Mouse (Mus musculus): ENCODE measurements around the gene Vasp. TPM values are rescaled to one million over a fixed set of nuclear protein-coding genes. Genes with fewer than 3 reads are reported as not detected.

The Vasp gene
- polyA plus RNA-seq, 1 experiment, result 75.7 TPM

DNA sequence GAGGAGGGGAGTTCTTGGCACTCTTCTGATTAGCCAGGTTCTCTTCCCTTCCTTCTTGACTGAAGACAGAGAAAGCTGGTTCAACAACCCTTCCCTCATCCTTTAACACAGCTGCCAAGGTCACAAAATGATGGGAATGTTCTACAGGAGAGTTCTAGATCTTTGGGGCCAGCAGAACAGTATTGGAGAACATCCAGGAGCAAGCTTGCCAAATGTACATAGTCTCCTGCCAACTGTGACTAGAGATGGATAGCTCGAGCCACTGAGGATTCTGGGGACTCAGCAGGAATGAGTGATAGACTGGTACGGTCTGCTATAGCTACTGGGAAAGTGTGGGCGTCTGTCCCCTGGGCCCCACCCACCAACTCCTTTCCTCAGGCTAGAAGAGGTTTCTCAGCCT, 13.3 kb downstream of the Vasp start:
- Histone ChIP-seq H3K36me3 (ENCODE audit: control insufficient read depth, insufficient read depth, low read length, poor library complexity, severe bottlenecking) (peaks cover 33% of the 10 kb centered on the region), H3K9me3 (replicated peaks; ENCODE audit: control insufficient read depth, insufficient read depth, low read length, poor library complexity, severe bottlenecking) (no peaks in the 10 kb centered on the region), H3K4me3 (ENCODE audit: low read depth, low read length) (no peak overlapping the region), H3K27ac (ENCODE audit: insufficient read depth, low read length) (peak overlapping the region; percentile 73), H3K4me1 (ENCODE audit: control insufficient read depth, insufficient read depth, low read length) (no peaks in the 10 kb centered on the region), H3K27me3 (ENCODE audit: control insufficient read depth, insufficient read depth, low read length, poor library complexity, severe bottlenecking) (no peaks in the 10 kb centered on the region), H3K9ac (ENCODE audit: low read depth, poor library complexity, severe bottlenecking) (no peak overlapping the region)
- no peak for TF ChIP-seq EP300 (IDR thresholded peaks at IDR 0.05; ENCODE audit: insufficient read depth, low read depth, low read length)
- TF ChIP-seq CTCF (IDR thresholded peaks at IDR 0.05; ENCODE audit: low read depth, low read length), result no peak
- TF ChIP-seq POLR2A (IDR thresholded peaks at IDR 0.05; ENCODE audit: insufficient read depth, low read length), result no peak

DNA sequence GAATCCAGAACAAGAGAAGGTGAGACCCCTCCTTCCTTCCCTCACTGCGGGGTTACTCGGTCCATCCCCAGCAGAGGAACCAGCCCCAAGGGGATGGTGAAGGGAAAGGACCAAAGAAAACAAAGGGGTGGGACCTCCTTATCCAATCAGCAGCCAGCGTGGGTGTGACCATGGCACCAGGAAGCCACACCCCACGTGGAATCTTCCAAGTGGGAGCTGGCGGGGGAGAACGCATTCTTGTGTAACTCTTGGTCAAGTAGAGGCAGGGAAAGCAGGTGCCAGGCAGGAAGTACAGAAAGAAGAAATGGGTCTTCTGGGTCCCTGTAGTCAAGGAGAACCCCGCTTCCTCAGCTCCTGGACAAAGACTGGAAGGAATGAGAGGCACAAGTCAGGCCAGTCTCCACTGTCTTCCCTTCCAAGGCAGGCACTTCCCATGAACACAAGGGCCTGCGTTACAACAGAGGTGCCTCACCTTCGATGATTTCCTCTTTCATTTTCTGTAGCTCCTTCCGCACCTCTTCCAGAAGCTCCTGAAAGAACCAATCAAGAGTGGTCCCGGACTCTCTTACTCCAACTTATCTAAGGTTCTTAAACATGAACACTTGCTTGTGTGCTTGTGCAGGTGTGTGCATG, 14.1 kb downstream of the Vasp start:
- Histone ChIP-seq H3K36me3 (ENCODE audit: control insufficient read depth, insufficient read depth, low read length, poor library complexity, severe bottlenecking) (peaks cover 28% of the 10 kb centered on the region), H3K27me3 (ENCODE audit: control insufficient read depth, insufficient read depth, low read length, poor library complexity, severe bottlenecking) (no peaks in the 10 kb centered on the region), H3K9me3 (replicated peaks; ENCODE audit: control insufficient read depth, insufficient read depth, low read length, poor library complexity, severe bottlenecking) (no peaks in the 10 kb centered on the region), H3K4me1 (ENCODE audit: control insufficient read depth, insufficient read depth, low read length) (no peaks in the 10 kb centered on the region), H3K27ac (ENCODE audit: insufficient read depth, low read length) (peak overlapping the region; percentile 73), H3K9ac (ENCODE audit: low read depth, poor library complexity, severe bottlenecking) (no peak overlapping the region; the same call in 1 of the 2 replicates), H3K4me3 (ENCODE audit: low read depth, low read length) (peak overlapping the region; percentile 29)
- TF ChIP-seq EP300 (IDR thresholded peaks at IDR 0.05; ENCODE audit: insufficient read depth, low read depth, low read length) (0 out of 2 replicates have a peak, but pooled peaks have one; percentile 32), POLR2A (IDR thresholded peaks at IDR 0.05; ENCODE audit: insufficient read depth, low read length) (no peak), CTCF (IDR thresholded peaks at IDR 0.05; ENCODE audit: low read depth, low read length) (no peak)

DNA sequence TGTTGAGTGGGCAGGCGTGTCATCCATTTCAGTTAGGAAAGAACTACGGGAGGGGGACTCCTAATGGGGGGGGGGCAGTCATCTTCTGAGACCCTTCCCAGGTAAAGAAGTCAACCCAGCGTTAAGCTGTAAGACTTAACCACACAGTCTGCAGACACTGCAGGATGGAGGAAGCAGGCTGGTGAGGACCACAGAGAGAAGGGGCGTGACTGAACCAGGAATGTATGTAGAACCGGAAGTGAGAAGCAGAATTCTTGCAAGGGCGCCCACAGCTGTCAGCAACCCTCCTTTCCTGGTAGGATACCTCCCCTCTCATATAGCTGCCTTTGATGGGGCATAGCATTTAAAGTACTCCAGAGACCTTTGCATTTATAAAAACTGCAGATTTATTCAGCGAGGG, 15.1 kb downstream of the Vasp start:
- Histone ChIP-seq H3K9ac (ENCODE audit: low read depth, poor library complexity, severe bottlenecking) (no peak overlapping the region), H3K27me3 (ENCODE audit: control insufficient read depth, insufficient read depth, low read length, poor library complexity, severe bottlenecking) (no peaks in the 10 kb centered on the region), H3K36me3 (ENCODE audit: control insufficient read depth, insufficient read depth, low read length, poor library complexity, severe bottlenecking) (peaks cover 24% of the 10 kb centered on the region), H3K4me1 (ENCODE audit: control insufficient read depth, insufficient read depth, low read length) (no peaks in the 10 kb centered on the region), H3K4me3 (ENCODE audit: low read depth, low read length) (no peak overlapping the region), H3K9me3 (replicated peaks; ENCODE audit: control insufficient read depth, insufficient read depth, low read length, poor library complexity, severe bottlenecking) (no peaks in the 10 kb centered on the region), H3K27ac (ENCODE audit: insufficient read depth, low read length) (no peak overlapping the region)
- TF ChIP-seq POLR2A (IDR thresholded peaks at IDR 0.05; ENCODE audit: insufficient read depth, low read length) (no peak), CTCF (IDR thresholded peaks at IDR 0.05; ENCODE audit: low read depth, low read length) (no peak), EP300 (IDR thresholded peaks at IDR 0.05; ENCODE audit: insufficient read depth, low read depth, low read length) (no peak)

DNA sequence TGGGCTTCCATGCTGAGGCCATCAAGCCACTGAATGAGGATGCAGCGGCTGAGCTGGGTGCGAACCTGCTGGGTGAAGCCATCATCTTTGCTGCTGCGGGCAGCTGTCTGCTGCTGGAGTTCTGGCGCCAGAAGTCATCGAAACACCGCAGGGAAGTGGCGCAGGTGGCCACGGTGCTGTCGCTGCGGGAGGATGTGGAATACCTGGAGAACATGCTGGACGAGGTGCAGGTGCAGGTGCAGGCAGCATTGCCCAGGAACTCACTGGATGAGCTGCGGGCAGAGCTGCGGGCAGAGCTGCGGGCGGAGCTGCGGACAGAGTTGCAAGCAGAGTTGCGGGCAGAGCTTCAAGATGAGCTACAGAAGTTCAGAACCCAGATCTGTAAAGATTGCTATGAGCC, 16.2 kb downstream of the Vasp start:
- H3K9ac ChIP-seq (ENCODE audit: low read depth, poor library complexity, severe bottlenecking), result no peak overlapping the region
- peaks cover 20% of the 10 kb centered on the region for H3K36me3 ChIP-seq (ENCODE audit: control insufficient read depth, insufficient read depth, low read length, poor library complexity, severe bottlenecking)
- peak overlapping the region; percentile 40 for H3K4me3 ChIP-seq (ENCODE audit: low read depth, low read length)
- no peak for TF ChIP-seq CTCF (IDR thresholded peaks at IDR 0.05; ENCODE audit: low read depth, low read length)
- TF ChIP-seq POLR2A (IDR thresholded peaks at IDR 0.05; ENCODE audit: insufficient read depth, low read length), result no peak
- no peak for TF ChIP-seq EP300 (IDR thresholded peaks at IDR 0.05; ENCODE audit: insufficient read depth, low read depth, low read length)
- H3K27me3 ChIP-seq (ENCODE audit: control insufficient read depth, insufficient read depth, low read length, poor library complexity, severe bottlenecking), result no peaks in the 10 kb centered on the region
- no peaks in the 10 kb centered on the region for H3K4me1 ChIP-seq (ENCODE audit: control insufficient read depth, insufficient read depth, low read length)
- H3K27ac ChIP-seq (ENCODE audit: insufficient read depth, low read length), result no peak overlapping the region
- H3K9me3 ChIP-seq (replicated peaks; ENCODE audit: control insufficient read depth, insufficient read depth, low read length, poor library complexity, severe bottlenecking), result no peaks in the 10 kb centered on the region

DNA sequence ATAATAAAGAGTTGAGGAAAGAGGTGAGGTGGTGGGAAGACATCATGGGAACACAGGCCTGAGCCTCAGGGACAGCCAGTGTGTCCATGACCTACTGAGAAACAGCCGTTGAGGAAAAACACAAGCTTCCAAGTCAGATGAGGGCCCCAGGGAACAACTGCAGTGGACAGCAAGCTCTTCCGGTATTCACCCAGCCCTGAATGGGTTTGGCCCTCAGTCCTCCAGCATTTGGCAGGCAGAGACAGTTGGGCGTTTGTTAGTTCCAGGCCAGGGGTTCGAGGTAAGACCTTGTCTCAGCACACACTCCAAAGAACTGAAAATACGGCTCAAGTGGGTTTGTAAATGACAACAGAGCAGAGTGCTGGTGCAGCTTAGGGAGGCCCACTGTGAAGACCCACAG, 18.2 kb downstream of the Vasp start:
- Histone ChIP-seq H3K4me3 (ENCODE audit: low read depth, low read length) (no peak overlapping the region), H3K36me3 (ENCODE audit: control insufficient read depth, insufficient read depth, low read length, poor library complexity, severe bottlenecking) (peaks cover 4% of the 10 kb centered on the region), H3K27ac (ENCODE audit: insufficient read depth, low read length) (no peak overlapping the region), H3K4me1 (ENCODE audit: control insufficient read depth, insufficient read depth, low read length) (no peaks in the 10 kb centered on the region), H3K9ac (ENCODE audit: low read depth, poor library complexity, severe bottlenecking) (no peak overlapping the region), H3K27me3 (ENCODE audit: control insufficient read depth, insufficient read depth, low read length, poor library complexity, severe bottlenecking) (no peaks in the 10 kb centered on the region), H3K9me3 (replicated peaks; ENCODE audit: control insufficient read depth, insufficient read depth, low read length, poor library complexity, severe bottlenecking) (no peaks in the 10 kb centered on the region)
- TF ChIP-seq POLR2A (IDR thresholded peaks at IDR 0.05; ENCODE audit: insufficient read depth, low read length), result no peak
- no peak for TF ChIP-seq CTCF (IDR thresholded peaks at IDR 0.05; ENCODE audit: low read depth, low read length)
- TF ChIP-seq EP300 (IDR thresholded peaks at IDR 0.05; ENCODE audit: insufficient read depth, low read depth, low read length), result no peak

- Histone ChIP-seq H3K36me3 (ENCODE audit: control insufficient read depth, insufficient read depth, low read length, poor library complexity, severe bottlenecking) (no peaks in the 10 kb centered on the region), H3K27ac (ENCODE audit: insufficient read depth, low read length) (no peak overlapping the region), H3K9me3 (replicated peaks; ENCODE audit: control insufficient read depth, insufficient read depth, low read length, poor library complexity, severe bottlenecking) (no peaks in the 10 kb centered on the region), H3K4me1 (ENCODE audit: control insufficient read depth, insufficient read depth, low read length) (no peaks in the 10 kb centered on the region), H3K9ac (ENCODE audit: low read depth, poor library complexity, severe bottlenecking) (no peak overlapping the region), H3K27me3 (ENCODE audit: control insufficient read depth, insufficient read depth, low read length, poor library complexity, severe bottlenecking) (no peaks in the 10 kb centered on the region), H3K4me3 (ENCODE audit: low read depth, low read length) (no peak overlapping the region)
- TF ChIP-seq CTCF (IDR thresholded peaks at IDR 0.05; ENCODE audit: low read depth, low read length) (no peak), EP300 (IDR thresholded peaks at IDR 0.05; ENCODE audit: insufficient read depth, low read depth, low read length) (no peak), POLR2A (IDR thresholded peaks at IDR 0.05; ENCODE audit: insufficient read depth, low read length) (no peak)
Measured at GRCm38 (mm10) chr7:19252078-19252477, 19.5 kb downstream of the Vasp start.

Measured in ES-Bruce4 (cell line).